8 mouse cellular contexts compared by ENCODE assay signal in genomic region chr5:124327510-124328364, GRCm38 (mm10). TPM values are rescaled to one million over a fixed set of nuclear protein-coding genes. Genes with fewer than 3 reads are reported as not detected.
DNase-seq lines count a peak whose midpoint lies in the region; ATAC-seq lines count a peak whose summit lies in the region.

Gene Mphosph9, minus strand, starts transcription at chr5:124327972.
Gene 2810006K23Rik, plus strand, starts transcription at chr5:124328089.

- peak; percentile 100 for DNase-seq in R1 (ENCODE audit: low read depth, low spot score)
- DNase-seq in cerebellum, postnatal 25 days = peak; percentile 100
- peak; percentile 98 to 99 for DNase-seq in frontal cortex, postnatal 25 days (ENCODE audit: low spot score in 2 of 2)
- DNase-seq in hindbrain, embryonic 14.5 days (ENCODE audit: low spot score) = peak; percentile 99
- peak; percentile 99 to 100 for DNase-seq in layer of hippocampus, postnatal 36 days
- peak; percentile 99 for DNase-seq in lung, postnatal 36 days
- peak; percentile 100 for DNase-seq in retina, postnatal 1 day
- peak; percentile 99 for DNase-seq in urinary bladder, adult 18-20 months (ENCODE audit: low spot score in 2 of 2)

- H3K9ac ChIP-seq in hindbrain, embryonic 14.5 days = peak within 1 kb of the TSS; percentile 83

- peaks cover 16% of the 10 kb centered on the region for H3K4me1 ChIP-seq in hindbrain, embryonic 14.5 days (replicated peaks; ENCODE audit: control insufficient read depth, insufficient read depth, low read length)

- peak within 1 kb of the TSS; percentile 85 for H3K4me2 ChIP-seq in hindbrain, embryonic 14.5 days (replicated peaks)

- peak within 1 kb of the TSS; percentile 62 for H3K4me3 ChIP-seq in hindbrain, embryonic 14.5 days (replicated peaks; ENCODE audit: low read length)

- H3K9me3 ChIP-seq in hindbrain, embryonic 14.5 days (ENCODE audit: control insufficient read depth, low read length) = no peaks in the 10 kb centered on the region

- peaks cover 13% of the 10 kb centered on the region for H3K36me3 ChIP-seq in hindbrain, embryonic 14.5 days (replicated peaks; ENCODE audit: control insufficient read depth, insufficient read depth)

- H3K27me3 ChIP-seq in hindbrain, embryonic 14.5 days (ENCODE audit: control insufficient read depth, insufficient read depth, low read length) = no peaks in the 10 kb centered on the region

- under 1% methylated on average over 72 of the region's 72 CpGs for WGBS in hindbrain, embryonic 14.5 days

- H3K27ac ChIP-seq in hindbrain, embryonic 14.5 days = peak within 1 kb of the TSS; percentile 96

- ATAC-seq in hindbrain, embryonic 14.5 days (ENCODE audit: low FRiP score) = peak; percentile 97

RNA-seq across cellular contexts. Expression of gene Mphosph9, which starts in this region (rescaled TPM):
- 10.1 and 12.6 TPM in 2 replicates for polyA plus RNA-seq in hindbrain, embryonic 14.5 days (2014; fragmentation: Nextera tagmentation; extraction: Ambion mirVana)
- total RNA-seq in layer of hippocampus, postnatal 36 days (2021) = 10 to 100 TPM; 16.8 to 20.5 TPM

RNA-seq across cellular contexts. Expression of gene 2810006K23Rik, which starts in this region (rescaled TPM):
- 9.4 and 10.2 TPM in 2 replicates for polyA plus RNA-seq in hindbrain, embryonic 14.5 days (2014; fragmentation: Nextera tagmentation; extraction: Ambion mirVana)
- total RNA-seq in layer of hippocampus, postnatal 36 days (2021) = 10 to 100 TPM; 15.5 to 16.6 TPM

Comparison
In these comparisons a context has a peak if more than half of its experiments do, and no peak if none do; other contexts are left out.
1. Peak in every context shown above with its lines: DNase-seq, ATAC-seq, H3K4me3 ChIP-seq and H3K27ac ChIP-seq.